Mouse (Mus musculus) B cell, adult (primary cell): ENCODE results near the gene Cic. TPM values are rescaled to one million over a fixed set of nuclear protein-coding genes. Genes with fewer than 3 reads are reported as not detected.

ENCODE experiments used
- total RNA-seq: library from RNA; stranded (reverse); gene quantifications from 4 replicates; pipeline ENCODE4 v1.2.4, GENCODE M21; 2023; ENCODE audit not compliant: inconsistent age

Cic gene
- 289 to 336 TPM (median 319 TPM) in 4 replicates for total RNA-seq

GRCm38 (mm10) chr7:25267301-25267750 lies at the start of gene Cic:
Gene Cic, plus strand, starts transcription at chr7:25267704.

GRCm38 (mm10) chr7:25220457-25221101 lies 46.9 kb upstream of the Cic start, which contains the start of gene Dedd2:
Gene Dedd2, minus strand, starts transcription at chr7:25220615.

GRCm38 (mm10) chr7:25221102-25221883 lies 46.2 kb upstream of the Cic start, which contains the start of gene Zfp526:
Gene Zfp526, plus strand, starts transcription at chr7:25221425.

DNA sequence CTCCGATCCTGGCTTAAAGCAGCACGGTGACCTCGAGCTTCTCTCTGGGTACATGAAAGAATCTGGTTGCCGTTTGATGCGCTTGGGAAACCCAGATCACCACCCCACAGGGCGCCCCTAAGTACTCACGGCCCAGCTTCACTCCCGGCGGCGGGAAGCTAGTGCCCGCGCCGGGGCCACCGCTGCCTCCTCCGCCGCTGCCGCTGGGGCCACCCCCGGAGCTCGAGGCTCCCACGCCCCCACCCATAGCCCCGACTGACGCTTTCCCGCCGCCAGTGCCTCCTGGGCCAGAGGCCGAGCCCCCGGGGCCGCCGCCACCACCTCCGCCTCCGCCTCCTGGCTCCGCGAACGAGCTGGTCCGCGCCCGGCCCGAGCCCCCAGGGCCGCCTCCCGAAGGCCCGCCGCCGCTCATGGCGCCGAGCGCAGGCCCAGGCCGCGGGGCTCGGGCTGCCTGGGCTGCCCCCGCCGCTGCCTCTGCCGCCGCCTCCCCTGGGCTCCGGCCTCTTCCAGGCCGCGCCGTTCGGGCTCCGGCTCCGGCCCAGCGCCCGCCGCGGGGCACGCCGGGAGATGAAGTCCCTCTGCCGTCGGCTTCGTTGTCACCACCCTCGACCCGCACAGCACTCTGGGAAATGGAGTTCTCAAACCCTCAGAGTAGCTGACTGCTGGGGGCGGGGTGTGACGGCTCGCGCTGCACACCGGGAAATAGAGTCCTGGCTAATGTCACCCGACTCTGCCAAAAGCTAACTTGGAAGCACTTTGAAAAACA lies 30.1 kb upstream of the Cic start, which contains the start of gene Gsk3a:
Gsk3a (minus strand) TSS at position 603 of the 766 bp plus-strand sequence.

DNA sequence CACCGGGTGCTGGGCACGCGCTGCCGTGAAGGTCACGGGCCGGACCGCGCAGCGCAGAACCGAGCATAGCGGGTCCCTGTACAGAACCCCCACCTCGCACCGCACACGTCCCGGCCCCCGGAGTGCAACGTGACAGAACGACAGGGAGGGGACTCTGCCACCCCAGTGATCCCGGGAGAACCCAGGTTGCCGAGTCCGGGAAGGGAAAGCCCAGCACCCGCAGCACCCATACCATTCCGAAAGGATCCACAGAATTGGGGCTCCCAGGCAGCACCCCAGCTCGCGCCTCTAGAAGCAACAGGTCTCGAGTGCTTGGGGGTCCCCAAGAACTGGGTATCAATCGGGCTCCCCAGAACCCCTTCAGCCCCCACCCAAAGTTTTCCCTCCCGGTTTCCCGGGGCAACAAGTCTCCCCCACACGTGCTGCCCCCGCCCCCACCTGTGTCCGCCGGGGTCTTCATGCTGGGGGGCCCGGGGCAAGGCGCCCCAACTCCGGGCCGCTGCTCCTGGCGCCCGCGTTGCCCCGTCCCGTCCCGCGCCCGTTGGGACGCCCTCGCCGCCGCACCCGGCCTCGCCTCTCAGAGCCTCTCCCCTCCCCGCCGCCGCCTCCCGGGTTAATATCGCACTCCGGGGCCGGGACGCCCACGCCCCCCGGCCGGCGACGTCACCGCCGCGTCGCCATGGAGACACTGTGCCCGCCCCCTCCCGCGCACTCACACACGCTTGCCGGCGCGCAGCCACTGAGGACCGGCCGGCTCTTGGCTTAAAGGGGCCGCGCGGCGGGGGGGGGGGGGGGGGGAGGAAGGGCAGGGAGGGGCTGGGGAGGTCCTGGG lies 17.1 kb upstream of the Cic start, which contains the start of gene Erf:
Erf (minus strand) TSS at position 621 of the 832 bp plus-strand sequence.

DNA sequence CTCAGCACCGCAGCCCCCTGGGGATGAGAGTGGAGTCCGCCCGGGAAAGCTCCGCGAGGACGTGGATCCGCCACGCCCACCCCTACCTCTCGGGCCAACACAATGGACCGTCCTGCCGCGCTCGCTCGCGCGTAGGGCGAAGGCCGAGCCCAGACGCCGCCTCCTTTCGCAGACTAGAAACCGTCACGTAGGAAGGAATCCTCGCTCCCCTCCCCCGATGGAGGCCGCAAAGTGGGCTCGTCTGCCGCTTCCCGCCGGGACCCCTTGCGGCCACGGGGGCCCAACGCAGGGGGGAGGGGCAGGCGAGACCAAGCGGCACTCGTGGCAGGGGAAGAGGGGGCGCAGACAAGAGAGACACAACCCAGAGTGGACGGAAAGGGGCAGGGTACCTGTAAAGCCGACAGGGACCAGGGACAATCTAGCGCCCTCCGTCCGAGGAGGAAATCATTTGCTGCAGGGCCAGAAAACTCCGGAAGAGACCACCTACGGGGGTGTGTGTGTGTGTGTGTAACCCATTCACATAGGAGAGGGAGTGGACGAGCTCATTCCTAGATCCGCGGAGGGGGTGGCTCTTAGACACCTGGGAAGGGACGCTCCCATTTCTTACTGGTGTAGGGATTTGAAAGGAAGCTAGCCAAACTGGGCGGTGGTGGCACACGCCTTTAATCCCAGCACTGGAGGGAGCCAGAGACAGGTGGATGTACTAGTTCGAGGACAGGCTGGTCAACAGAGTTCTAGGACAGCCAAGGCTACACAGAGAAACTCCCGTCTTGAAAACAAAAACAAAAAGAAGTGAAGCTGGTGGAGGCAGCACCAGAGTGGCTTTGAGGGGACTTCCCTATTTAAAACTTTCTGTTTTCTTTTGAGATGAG lies 30.2 kb downstream of the Cic start, which contains the start of gene Pafah1b3:
Pafah1b3 (minus strand) TSS at position 533 of the 872 bp plus-strand sequence.

DNA sequence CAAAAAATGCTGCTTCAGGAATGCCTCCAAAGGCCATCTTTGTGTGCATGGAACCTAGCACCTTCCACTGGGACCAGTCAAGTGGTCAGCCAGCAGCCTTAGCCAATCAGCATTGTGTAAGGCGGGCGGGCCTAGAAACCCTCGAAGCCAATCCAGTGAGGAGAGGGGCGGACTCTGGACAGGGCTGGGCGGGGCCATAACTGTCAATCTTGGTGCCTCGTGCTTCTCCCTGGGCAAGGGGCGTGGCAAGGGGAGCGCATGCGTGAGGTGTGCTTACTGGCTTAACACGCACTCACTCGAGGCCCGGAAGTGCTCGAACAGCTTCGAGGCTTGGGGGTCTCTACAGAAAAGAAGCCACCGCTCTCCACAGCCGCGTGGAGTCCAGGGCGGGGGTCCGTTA lies 33.6 kb downstream of the Cic start, which contains the start of gene Prr19:
Prr19 (plus strand) TSS at position 349 of the 400 bp plus-strand sequence.

DNA sequence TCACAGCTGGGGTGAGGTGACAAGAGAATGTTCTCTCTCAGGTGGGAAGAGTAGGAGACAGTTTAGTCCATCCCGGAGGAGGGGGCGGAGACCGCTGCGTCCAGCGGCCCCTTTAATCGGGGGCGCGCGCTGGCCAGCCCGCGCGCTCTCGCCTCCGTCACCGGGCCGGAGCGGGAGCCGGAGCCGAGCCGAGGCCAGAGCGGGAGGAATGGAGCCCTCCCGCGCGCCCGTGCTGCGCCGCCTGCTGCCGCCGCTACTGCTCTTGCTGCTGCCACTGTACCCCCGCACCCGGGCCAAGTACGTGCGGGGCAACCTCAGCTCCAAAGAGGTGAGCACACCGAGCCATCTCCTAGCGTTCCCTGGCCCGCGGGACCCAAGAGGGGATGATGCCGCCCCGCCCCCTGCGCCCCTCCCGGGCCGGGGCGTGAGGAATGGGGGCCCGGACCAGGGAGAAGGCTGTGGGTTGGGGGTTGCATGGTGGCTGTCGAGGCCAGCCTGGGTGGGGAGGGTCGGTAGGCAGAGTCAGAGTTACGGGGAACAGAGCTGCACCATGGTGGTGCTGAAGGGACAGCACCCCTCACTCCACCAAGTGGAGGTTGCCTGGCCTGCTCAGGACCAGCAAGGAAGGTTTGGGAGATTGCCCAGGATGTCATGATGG lies 38.6 kb downstream of the Cic start, which contains the start of gene Tmem145:
Tmem145 (plus strand) TSS at position 151 of the 658 bp plus-strand sequence.

GRCm38 (mm10) chr7:25316532-25317445 lies 49.3 kb downstream of the Cic start, which contains the start of gene Megf8:
Gene Megf8, plus strand, starts transcription at chr7:25317164.

Other genes starting within 250 kb of the Cic start
- 1.9 to 3.4 TPM (median 3.1 TPM) in 4 replicates for gene Grik5, start 195.4 kb upstream of the Cic start, total RNA-seq
- gene Zfp574, start 195.1 kb upstream of the Cic start, total RNA-seq = 13.0 to 18.2 TPM (median 14.8 TPM) in 4 replicates
- gene Pou2f2, start 88.0 kb upstream of the Cic start, total RNA-seq = 156 to 187 TPM (median 177 TPM) in 4 replicates
- 71.2 to 82.1 TPM (median 74.6 TPM) in 4 replicates for gene Dedd2, start 47.1 kb upstream of the Cic start, total RNA-seq
- gene Zfp526, start 46.3 kb upstream of the Cic start, total RNA-seq = 12.5 to 14.9 TPM (median 13.9 TPM) in 4 replicates
- 86.7 to 89.1 TPM (median 88.1 TPM) in 4 replicates for gene Gsk3a, start 29.9 kb upstream of the Cic start, total RNA-seq
- gene Erf, start 16.9 kb upstream of the Cic start, total RNA-seq = 14.7 to 23.8 TPM (median 21.3 TPM) in 4 replicates
- 47.3 to 63.0 TPM (median 55.7 TPM) in 4 replicates for gene Pafah1b3, start 30.3 kb downstream of the Cic start, total RNA-seq
- not detected in 4 replicates for gene Prr19, start 33.7 kb downstream of the Cic start, total RNA-seq
- not detected in 4 replicates for gene Tmem145, start 38.4 kb downstream of the Cic start, total RNA-seq
- gene Megf8, start 49.5 kb downstream of the Cic start, total RNA-seq = 1.7 to 2.1 TPM (median 1.9 TPM) in 4 replicates
- gene Cnfn, start 102.0 kb downstream of the Cic start, total RNA-seq = not detected in 4 replicates
- 32.7 to 37.1 TPM (median 35.2 TPM) in 4 replicates for gene Lipe, start 131.0 kb downstream of the Cic start, total RNA-seq
- not detected in 4 replicates for gene Cxcl17, start 145.2 kb downstream of the Cic start, total RNA-seq
- gene Ceacam1, start 209.9 kb downstream of the Cic start, total RNA-seq = 43.2 to 52.4 TPM (median 46.4 TPM) in 4 replicates